Mouse (Mus musculus): Measurements from ENCODE around the gene C8g.

C8g gene

DNA sequence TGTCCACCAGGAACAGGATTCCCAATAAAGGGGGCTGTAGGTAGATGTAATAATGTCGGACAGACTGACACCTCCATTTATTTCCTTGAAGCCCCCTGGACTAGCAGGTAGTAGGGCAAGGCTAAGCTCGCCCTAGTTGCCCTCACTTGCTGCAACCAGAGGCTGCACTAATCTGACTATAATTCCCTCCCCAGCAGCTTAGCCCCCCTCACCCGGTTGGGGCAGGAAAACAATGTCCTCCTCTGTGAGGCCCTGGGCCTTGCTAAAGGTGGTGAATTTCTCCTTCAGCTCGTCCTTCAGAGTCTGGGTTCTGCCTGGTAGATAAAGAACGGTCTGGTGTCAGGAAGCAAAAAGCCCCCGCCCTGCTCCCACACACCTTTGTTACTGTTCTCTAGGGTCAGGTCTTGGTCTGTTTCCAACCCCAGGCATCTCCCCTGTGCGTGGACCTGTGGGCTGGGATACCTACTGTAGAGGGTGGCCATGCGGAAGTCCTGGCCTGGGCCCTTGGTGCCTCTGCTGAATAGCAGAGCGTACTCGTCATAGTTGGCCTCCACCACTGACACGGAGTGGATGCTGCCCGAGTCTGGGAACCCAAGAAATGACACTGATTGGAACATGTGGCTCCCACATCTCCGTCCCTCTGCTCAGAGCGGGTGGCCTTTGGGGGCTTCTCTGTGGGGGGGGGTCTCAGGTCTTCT, 33.8 kb downstream of the C8g start:
- no peak for DNase-seq (ENCODE audit: low spot score)

GRCm38 (mm10) chr2:25465816-25466635, 35.5 kb downstream of the C8g start:
- no peak for DNase-seq (ENCODE audit: low spot score)

DNA sequence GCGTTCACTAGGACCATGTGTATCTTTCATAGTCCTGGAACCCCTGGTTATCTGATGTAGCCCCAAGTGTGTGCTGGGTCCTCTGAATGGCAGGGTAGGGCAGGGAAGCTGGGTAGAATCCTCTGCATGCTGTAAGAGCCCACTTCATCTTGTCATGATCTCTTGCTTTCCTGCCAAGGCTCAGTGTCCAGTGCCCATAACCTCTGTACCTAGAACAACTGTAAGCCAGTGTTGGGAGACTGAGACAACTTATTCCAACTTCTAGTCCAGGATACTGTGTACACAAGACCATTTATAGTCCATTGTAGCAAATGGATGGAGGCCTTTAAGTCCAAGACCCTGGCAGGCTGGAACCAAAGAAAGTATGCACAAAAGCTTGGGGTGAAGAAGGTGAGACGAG, 36.3 kb downstream of the C8g start:
- no peak for DNase-seq (ENCODE audit: low spot score)

DNA sequence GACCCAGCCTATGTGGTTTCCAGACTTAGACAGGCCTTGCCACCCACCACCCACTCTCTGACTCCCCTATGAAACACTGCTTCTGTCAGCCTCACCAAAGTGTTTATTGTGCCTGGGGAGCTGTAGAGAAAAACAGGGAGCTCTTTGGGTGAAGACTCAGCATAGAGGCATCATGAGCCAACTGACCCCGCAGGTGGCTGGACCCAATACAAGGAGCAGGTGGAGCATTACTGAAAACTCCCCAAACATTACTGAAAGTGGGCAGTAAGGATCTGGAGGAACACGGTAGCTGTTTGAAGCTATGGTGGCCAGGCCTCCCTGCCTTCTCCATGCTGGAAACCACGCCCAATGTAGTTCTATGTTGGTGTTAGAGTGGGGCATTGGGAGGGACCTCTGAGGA, 37.9 kb downstream of the C8g start:
- no peak for DNase-seq (ENCODE audit: low spot score)

- no peak for DNase-seq (ENCODE audit: low spot score)
Observed at GRCm38 (mm10) chr2:25461407-25461806, 40.1 kb downstream of the C8g start.

GRCm38 (mm10) chr2:25460551-25461309, 40.8 kb downstream of the C8g start, which contains the start of gene Paxx:
Paxx (minus strand) TSS chr2:25461094.
- peak; percentile 81 for DNase-seq (ENCODE audit: low spot score)

- no peak for DNase-seq (ENCODE audit: low spot score)
Observed at GRCm38 (mm10) chr2:25460135-25460534, 41.4 kb downstream of the C8g start.

DNA sequence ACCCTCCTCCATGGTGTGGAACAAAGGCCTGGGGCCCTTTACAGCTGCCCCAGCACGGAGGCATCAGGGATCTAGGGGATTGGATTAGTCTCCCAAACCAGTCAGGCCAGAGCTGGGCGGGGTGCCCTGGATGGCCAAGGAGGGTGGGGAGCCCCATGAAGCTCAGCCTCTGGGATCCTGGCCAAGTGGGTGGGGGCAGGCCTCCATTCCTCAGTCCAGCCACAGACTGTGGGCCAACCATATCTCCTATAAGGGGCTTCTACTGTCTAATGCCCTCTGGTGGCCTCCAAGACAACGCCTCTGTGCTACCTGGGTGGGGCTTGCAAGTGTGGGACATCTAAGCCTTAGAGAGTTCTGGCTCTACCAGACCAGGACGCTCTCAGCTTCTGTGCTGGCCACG, 42.6 kb downstream of the C8g start:
- DNase-seq (ENCODE audit: low spot score), result peak; percentile 69

GRCm38 (mm10) chr2:25457022-25457896, 44.3 kb downstream of the C8g start:
- DNase-seq (ENCODE audit: low spot score), result no peak

DNA sequence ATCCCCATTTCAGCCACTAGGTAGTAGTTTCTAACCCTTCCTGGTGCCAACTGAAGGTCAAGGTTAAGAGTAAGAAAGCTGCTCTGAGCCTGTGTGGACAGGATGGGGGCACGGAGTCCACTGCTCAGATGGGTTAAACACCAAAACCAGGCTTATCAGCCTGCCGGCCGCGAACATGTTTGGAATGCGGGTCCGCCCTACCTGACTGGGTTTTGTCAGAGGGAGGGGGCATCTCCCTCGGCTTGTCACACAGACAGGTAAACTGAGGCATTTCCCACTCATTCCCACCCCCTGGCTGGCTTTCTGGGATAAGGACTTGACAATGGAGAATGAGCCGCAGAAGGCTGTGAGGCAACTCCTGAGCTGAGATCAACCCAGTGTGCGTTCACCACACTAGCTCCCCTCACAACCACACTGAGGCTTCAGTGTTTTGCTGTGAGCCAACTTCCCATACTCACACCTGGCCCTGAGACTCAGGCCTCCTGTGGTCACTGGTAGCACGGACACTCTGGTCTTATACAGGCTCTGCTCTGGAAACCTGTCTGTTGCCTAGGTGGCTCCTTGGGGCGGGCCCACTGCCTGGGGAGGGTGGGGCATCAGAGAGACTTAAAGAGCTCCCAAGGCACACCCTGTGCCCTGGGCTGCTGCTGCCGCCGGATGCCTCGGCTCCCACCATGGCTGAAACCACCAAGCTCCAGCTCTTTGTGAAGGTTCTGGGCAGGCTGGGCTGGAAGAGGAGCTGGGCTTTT, 45.1 kb downstream of the C8g start, which contains the start of gene Clic3:
Clic3 (plus strand) TSS at position 634 of the 749 bp plus-strand sequence.
- DNase-seq (ENCODE audit: low spot score), result peak; percentile 29

DNA sequence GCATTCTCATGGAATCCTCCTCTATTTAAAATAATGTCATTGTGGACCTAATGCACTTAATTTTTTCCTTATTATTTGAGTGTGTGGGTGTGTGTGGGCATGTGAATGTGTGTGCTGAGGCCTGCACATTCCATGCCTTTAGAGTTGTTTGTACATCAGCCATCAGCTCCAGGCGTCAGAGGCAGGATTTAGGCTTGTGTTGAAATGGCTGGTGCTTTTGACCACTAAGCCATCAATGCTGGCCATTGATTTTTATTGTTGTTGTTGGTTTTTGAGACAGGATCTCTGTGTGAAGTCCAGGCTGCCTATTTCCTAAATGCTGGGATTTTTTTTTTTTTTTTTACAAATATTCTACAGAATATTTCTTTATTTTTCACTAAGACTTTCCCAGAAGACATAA, 48.6 kb downstream of the C8g start:
- no peak for DNase-seq (ENCODE audit: low spot score)

GRCm38 (mm10) chr2:25450853-25451647, 50.5 kb downstream of the C8g start:
- DNase-seq (ENCODE audit: low spot score), result no peak
